Mouse (Mus musculus) heart, postnatal 0 days (tissue): ENCODE results near the gene Stxbp6. TPM values are rescaled to one million over a fixed set of nuclear protein-coding genes. Genes with fewer than 3 reads are reported as not detected.

Source experiments
- ATAC-seq: fragments of 200-750 bp; cut with Nextera tagmentation; 2 replicates; pipeline ENCODE4 v1.8.0; 2017; ENCODE audit warnings: low read depth, moderate number of reproducible peaks, moderate library complexity; ENCODE audit not compliant: insufficient read depth
- DNase-seq: peaks from one replicate; pipeline ENCODE4 v3.0.0-alpha.2; 2016; ENCODE audit warnings: low spot score
- H3K27ac ChIP-seq: fragments of 300-500 bp; sonication (generic); 2 replicates; pipeline ENCODE4 v1.5.1; 2014; ENCODE audit warnings: low read depth, mild to moderate bottlenecking
- H3K27me3 ChIP-seq: fragments of 300-500 bp; sonication (generic); 2 replicates; pipeline ENCODE4 v1.6.1; 2014; ENCODE audit warnings: low read length, mixed read lengths; ENCODE audit not compliant: control insufficient read depth, insufficient read depth
- H3K36me3 ChIP-seq: fragments of 300-500 bp; sonication (generic); replicated peaks from 2 replicates; pipeline ENCODE4 v1.6.1; 2014; ENCODE audit warnings: low read length, mixed read lengths; ENCODE audit not compliant: control insufficient read depth, insufficient read depth
- H3K4me1 ChIP-seq: fragments of 300-500 bp; sonication (generic); 2 replicates; pipeline ENCODE4 v1.6.1; 2014; ENCODE audit warnings: antibody characterized with exemption; ENCODE audit not compliant: control insufficient read depth, insufficient read depth
- H3K4me2 ChIP-seq: fragments of 300-500 bp; sonication (generic); 2 replicates; pipeline ENCODE4 v1.6.1; 2014; ENCODE audit warnings: low read depth, mild to moderate bottlenecking, low read length, moderate library complexity
- H3K4me3 ChIP-seq: fragments of 300-500 bp; sonication (generic); 2 replicates; pipeline ENCODE4 v1.5.1; 2014; ENCODE audit warnings: low read depth, low read length
- H3K9ac ChIP-seq: fragments of 300-500 bp; sonication (generic); replicated peaks from 2 replicates; pipeline ENCODE4 v1.6.1; 2014; ENCODE audit warnings: low read depth, low read length, mixed read lengths
- H3K9me3 ChIP-seq: fragments of 300-500 bp; sonication (generic); replicated peaks from 2 replicates; pipeline ENCODE4 v1.6.1; 2016; ENCODE audit warnings: low read length; ENCODE audit not compliant: control insufficient read depth
- CTCF ChIP-seq: IDR thresholded peaks from 2 replicates; pipeline ENCODE4 v1.5.1; 2016; ENCODE audit warnings: antibody characterized with exemption, control low read depth, low read depth
- EP300 ChIP-seq: IDR thresholded peaks from 2 replicates; pipeline ENCODE4 v1.6.1; 2016; ENCODE audit warnings: antibody characterized with exemption, low read depth
- WGBS: fragments of 180-500 bp; shearing (Covaris S2); extraction: QIAGEN DNeasy Blood & Tissue Kit; methylation state at CpG from one replicate; pipeline ENCODE4 v1.1.7; 2014; 5-methylcytosine and 5-hydroxymethylcytosine counted together
- polyA plus RNA-seq: library from polyadenylated mRNA; unstranded; fragments of >200 nt; fragmentation: Nextera tagmentation; extraction: Ambion mirVana; gene quantifications from 2 replicates; pipeline ENCODE4 v1.2.1, GENCODE M21; 2015
- total RNA-seq: library from RNA; depleted of rRNA; stranded (reverse); fragments of >200 nt; gene quantifications from 2 replicates; pipeline ENCODE4 v1.2.3, GENCODE M21; 2014; ENCODE audit warnings: low replicate concordance

The Stxbp6 gene
- total and polyA plus RNA-seq, 2 experiments from 2014 or later: 8.0 to 9.1 TPM

- 91% methylated on average over 2 of the region's 2 CpGs for WGBS
- TF ChIP-seq EP300 (no peak), CTCF (no peak; the same call in 1 of the 2 replicates)
- ATAC-seq: no peak
These were observed 64.4 kb downstream of the Stxbp6 start for GRCm38 (mm10) chr12:45009984-45010611.

DNA sequence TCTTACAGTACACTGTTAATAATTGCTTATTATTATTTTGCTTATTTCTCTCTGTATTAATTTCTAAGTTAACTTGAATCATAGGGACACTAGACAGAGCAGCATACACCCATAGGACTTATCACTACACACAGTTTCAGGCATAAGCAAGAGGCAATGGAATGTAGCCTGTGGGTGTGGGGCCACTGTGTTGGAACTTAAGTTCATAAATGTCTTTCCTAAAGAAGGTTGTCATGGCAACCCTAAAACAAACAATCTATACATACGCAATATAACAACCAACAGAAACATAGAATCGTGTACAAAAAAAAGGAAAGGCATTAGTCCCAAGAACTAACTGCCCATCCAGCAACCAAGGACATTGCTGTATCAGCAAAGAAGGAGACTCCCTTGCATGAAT lies 67.9 kb downstream of the Stxbp6 start:
- Histone ChIP-seq H3K27me3 (no peaks in the 10 kb centered on the region), H3K36me3 (no peaks in the 10 kb centered on the region), H3K9me3 (no peaks in the 10 kb centered on the region), H3K9ac (no peak overlapping the region), H3K4me3 (no peak overlapping the region), H3K27ac (peak overlapping the region; percentile 9; the same call in 1 of the 2 replicates), H3K4me2 (peak overlapping the region; percentile 21; the same call in 1 of the 2 replicates), H3K4me1 (peaks cover 6% of the 10 kb centered on the region; the same call in 1 of the 2 replicates)
- peak; percentile 43 for DNase-seq
- WGBS: 55% methylated on average over 2 of the region's 2 CpGs
- TF ChIP-seq CTCF: no peak
- no peak for TF ChIP-seq EP300
- ATAC-seq: no peak; the same call in 1 of the 2 replicates

More at GRCm38 (mm10) chr12:45009984-45010611, 64.4 kb downstream of the Stxbp6 start:
- no peak for DNase-seq
- H3K27me3 ChIP-seq: no peaks in the 10 kb centered on the region
- H3K9ac ChIP-seq: no peak overlapping the region
- peaks cover 19% of the 10 kb centered on the region; the same call in 1 of the 2 replicates for H3K4me1 ChIP-seq
- no peak overlapping the region for H3K27ac ChIP-seq
- H3K4me2 ChIP-seq: no peak overlapping the region
- H3K9me3 ChIP-seq: no peaks in the 10 kb centered on the region
- no peak overlapping the region for H3K4me3 ChIP-seq
- no peaks in the 10 kb centered on the region for H3K36me3 ChIP-seq

GRCm38 (mm10) chr12:45006049-45006448 lies 68.5 kb downstream of the Stxbp6 start:
- Histone ChIP-seq H3K36me3 (no peaks in the 10 kb centered on the region), H3K9me3 (no peaks in the 10 kb centered on the region), H3K27me3 (no peaks in the 10 kb centered on the region), H3K27ac (no peak overlapping the region), H3K9ac (no peak overlapping the region), H3K4me2 (no peak overlapping the region), H3K4me3 (no peak overlapping the region), H3K4me1 (peaks cover 6% of the 10 kb centered on the region; the same call in 1 of the 2 replicates)
- no peak for DNase-seq
- TF ChIP-seq EP300 (no peak), CTCF (no peak)
- WGBS: 73% methylated on average over 4 of the region's 4 CpGs
- ATAC-seq: no peak

DNA sequence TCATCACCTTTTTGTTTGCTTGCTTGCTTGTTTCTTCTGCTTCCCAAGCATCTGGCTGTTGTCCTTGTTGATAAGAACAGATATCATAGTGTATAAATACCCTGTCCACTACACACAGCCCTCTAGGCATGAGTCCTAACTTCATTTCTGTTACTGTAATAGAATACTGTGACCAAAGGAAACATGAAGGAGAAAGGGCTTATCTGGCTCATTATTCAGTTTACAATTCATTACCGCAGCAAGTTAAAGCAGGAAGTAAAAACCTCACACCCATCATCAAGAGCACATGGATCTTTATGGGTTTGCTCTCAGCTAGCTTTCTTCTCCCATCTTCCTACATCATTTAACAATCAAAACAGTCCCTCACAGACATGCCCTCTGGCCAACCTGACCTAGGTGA lies 72.5 kb downstream of the Stxbp6 start:
- H3K36me3 ChIP-seq: no peaks in the 10 kb centered on the region
- no peaks in the 10 kb centered on the region for H3K9me3 ChIP-seq
- WGBS: 53% methylated on average over 1 of the region's 1 CpGs
- H3K27ac ChIP-seq: no peak overlapping the region
- H3K4me2 ChIP-seq: no peak overlapping the region
- no peak for TF ChIP-seq CTCF
- no peak for TF ChIP-seq EP300
- no peaks in the 10 kb centered on the region for H3K27me3 ChIP-seq
- H3K4me3 ChIP-seq: no peak overlapping the region
- no peak overlapping the region for H3K9ac ChIP-seq
- no peak for DNase-seq
- no peak for ATAC-seq
- H3K4me1 ChIP-seq: peaks cover under 1% of the 10 kb centered on the region; the same call in 1 of the 2 replicates

DNA sequence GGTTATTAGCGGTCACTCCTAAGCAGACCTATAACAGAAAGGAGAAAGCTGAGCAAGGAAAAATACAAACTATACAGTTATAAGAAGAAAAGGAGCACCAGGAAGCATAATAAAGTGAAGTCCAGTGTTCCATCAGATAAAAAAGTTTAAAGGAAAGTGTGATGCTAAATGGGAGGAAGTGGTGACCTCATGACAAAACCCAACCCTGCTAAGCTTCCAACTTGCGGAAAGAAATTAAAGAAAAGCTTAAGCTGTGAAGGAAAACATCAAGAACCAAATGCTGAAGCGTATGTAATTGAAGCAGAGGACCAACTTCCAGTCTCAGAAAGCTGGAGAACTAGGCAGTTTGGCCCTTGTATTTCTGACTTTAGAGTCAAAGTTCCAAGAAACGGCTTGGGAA lies 77.1 kb downstream of the Stxbp6 start:
- no peak overlapping the region for H3K4me3 ChIP-seq
- H3K4me1 ChIP-seq: no peaks in the 10 kb centered on the region
- ATAC-seq (no peak), DNase-seq (no peak)
- no peak for TF ChIP-seq CTCF
- no peaks in the 10 kb centered on the region for H3K9me3 ChIP-seq
- H3K27me3 ChIP-seq: no peaks in the 10 kb centered on the region
- H3K9ac ChIP-seq: no peak overlapping the region
- no peak overlapping the region for H3K27ac ChIP-seq
- WGBS: 70% methylated on average over 4 of the region's 4 CpGs
- no peaks in the 10 kb centered on the region for H3K36me3 ChIP-seq
- no peak overlapping the region for H3K4me2 ChIP-seq

- Histone ChIP-seq H3K9ac (no peak overlapping the region), H3K36me3 (no peaks in the 10 kb centered on the region), H3K4me3 (no peak overlapping the region), H3K9me3 (no peaks in the 10 kb centered on the region), H3K4me2 (no peak overlapping the region), H3K4me1 (no peaks in the 10 kb centered on the region), H3K27ac (no peak overlapping the region), H3K27me3 (no peaks in the 10 kb centered on the region)
- DNase-seq (no peak), ATAC-seq (no peak)
- WGBS: 82% methylated on average over 3 of the region's 3 CpGs
- no peak for TF ChIP-seq CTCF
- no peak for TF ChIP-seq EP300
These were observed 77.6 kb downstream of the Stxbp6 start for GRCm38 (mm10) chr12:44996897-44997296.
